Mouse (Mus musculus): ENCODE results near the gene Gripap1. TPM values are rescaled to one million over a fixed set of nuclear protein-coding genes. Genes with fewer than 3 reads are reported as not detected.

Gripap1 gene
- 135 and 164 TPM in 2 replicates for total RNA-seq (2023)

GRCm38 (mm10) chrX:7789542-7790136 lies at the start of gene Gripap1:
Gene Gripap1, plus strand, starts transcription at chrX:7789765.

GRCm38 (mm10) chrX:7750432-7751116 lies 39.0 kb upstream of the Gripap1 start, which contains the start of gene Ccdc120:
Gene Ccdc120, minus strand, starts transcription at chrX:7750905.

GRCm38 (mm10) chrX:7762137-7762920 lies 27.2 kb upstream of the Gripap1 start, which contains the start of gene Tfe3:
Gene Tfe3, plus strand, starts transcription at chrX:7762560.

GRCm38 (mm10) chrX:7821865-7822779 lies 32.6 kb downstream of the Gripap1 start, which contains the start of gene Kcnd1:
Gene Kcnd1, plus strand, starts transcription at chrX:7822289.

GRCm38 (mm10) chrX:7841163-7842162 lies 51.9 kb downstream of the Gripap1 start, which contains the start of gene Otud5:
Gene Otud5, plus strand, starts transcription at chrX:7841364.

Other genes starting within 250 kb of the Gripap1 start
- gene Foxp3, start 216.1 kb upstream of the Gripap1 start, total RNA-seq (2023) = not detected in 2 replicates
- gene Ppp1r3f, start 215.5 kb upstream of the Gripap1 start, total RNA-seq (2023) = 0.64 and 0.73 TPM in 2 replicates
- 13.4 and 19.6 TPM in 2 replicates for gene Ccdc22, start 184.2 kb upstream of the Gripap1 start, total RNA-seq (2023)
- 0.16 and 0.25 TPM in 2 replicates for gene Cacna1f, start 182.7 kb upstream of the Gripap1 start, total RNA-seq (2023)
- gene Syp, start 151.3 kb upstream of the Gripap1 start, total RNA-seq (2023) = 2.7 and 3.8 TPM in 2 replicates
- 37.1 and 44.3 TPM in 2 replicates for gene Prickle3, start 132.5 kb upstream of the Gripap1 start, total RNA-seq (2023)
- 518 and 532 TPM in 2 replicates for gene Plp2, start 118.4 kb upstream of the Gripap1 start, total RNA-seq (2023)
- gene Magix, start 108.5 kb upstream of the Gripap1 start, total RNA-seq (2023) = not detected in 2 replicates
- gene Gpkow, start 92.6 kb upstream of the Gripap1 start, total RNA-seq (2023) = 45.4 and 58.6 TPM in 2 replicates
- 52.3 and 70.0 TPM in 2 replicates for gene Wdr45, start 75.4 kb upstream of the Gripap1 start, total RNA-seq (2023)
- 1.8 and 1.9 TPM in 2 replicates for gene Gm45208, start 67.5 kb upstream of the Gripap1 start, total RNA-seq (2023)
- gene Praf2, start 61.3 kb upstream of the Gripap1 start, total RNA-seq (2023) = 2.0 and 2.6 TPM in 2 replicates
- not detected in 2 replicates for gene Ccdc120, start 38.9 kb upstream of the Gripap1 start, total RNA-seq (2023)
- 85.6 and 90.4 TPM in 2 replicates for gene Tfe3, start 27.2 kb upstream of the Gripap1 start, total RNA-seq (2023)
- 1.4 and 2.0 TPM in 2 replicates for gene Kcnd1, start 32.5 kb downstream of the Gripap1 start, total RNA-seq (2023)
- 129 and 151 TPM in 2 replicates for gene Otud5, start 51.6 kb downstream of the Gripap1 start, total RNA-seq (2023)
- 2.2 and 4.1 TPM in 2 replicates for gene Pim2, start 88.5 kb downstream of the Gripap1 start, total RNA-seq (2023)
- gene Slc35a2, start 94.3 kb downstream of the Gripap1 start, total RNA-seq (2023) = 25.5 and 28.1 TPM in 2 replicates
- gene Pqbp1, start 109.5 kb downstream of the Gripap1 start, total RNA-seq (2023) = 34.5 and 34.7 TPM in 2 replicates
- 44.3 and 45.8 TPM in 2 replicates for gene Timm17b, start 109.6 kb downstream of the Gripap1 start, total RNA-seq (2023)
- gene Gm10491, start 118.1 kb downstream of the Gripap1 start, total RNA-seq (2023) = not detected in 2 replicates
- not detected in 2 replicates for gene Gm10490, start 119.8 kb downstream of the Gripap1 start, total RNA-seq (2023)
- not detected in 2 replicates for gene Pcsk1n, start 130.1 kb downstream of the Gripap1 start, total RNA-seq (2023)
- not detected in 2 replicates for gene Eras, start 138.8 kb downstream of the Gripap1 start, total RNA-seq (2023)
- 4.9 and 8.8 TPM in 2 replicates for gene Hdac6, start 158.1 kb downstream of the Gripap1 start, total RNA-seq (2023)
- 0.88 and 1.6 TPM in 2 replicates for gene Gata1, start 188.3 kb downstream of the Gripap1 start, total RNA-seq (2023)
- not detected in 2 replicates for gene Glod5, start 228.7 kb downstream of the Gripap1 start, total RNA-seq (2023)

All from neutrophil, adult 65 days (primary cell).